Mouse (Mus musculus) spleen, adult 2 months (tissue): ENCODE results near the gene Tmed11. TPM values are rescaled to one million over a fixed set of nuclear protein-coding genes. Genes with fewer than 3 reads are reported as not detected.
"Not testable (repeated sequence)": the region's sequence is repeated elsewhere in the genome, so short reads cannot be mapped to it uniquely, and the experiment has no call there.

Experiments used
- DNase-seq, 2 experiments: peaks; one replicate each; pipeline versions ENCODE4 v3.0.0 to v3.0.0-alpha.2; 2012 to 2021; ENCODE audit warnings: low spot score in 2 of 2, low read depth in 1 of 2
- H3K27ac ChIP-seq: fragments of 200-500 bp; 2 replicates; pipeline ENCODE4 v1.5.1; 2012; ENCODE audit warnings: low read length, inconsistent platforms; ENCODE audit not compliant: insufficient read depth
- H3K27me3 ChIP-seq: fragments of 200-500 bp; 2 replicates; pipeline ENCODE4 v1.6.1; 2012; ENCODE audit warnings: mild to moderate bottlenecking, moderate library complexity, low read length, inconsistent platforms; ENCODE audit not compliant: control insufficient read depth, insufficient read depth
- H3K36me3 ChIP-seq: fragments of 200-500 bp; 2 replicates; pipeline ENCODE4 v1.6.1; 2012; ENCODE audit warnings: mild to moderate bottlenecking, low read length, inconsistent platforms; ENCODE audit not compliant: control insufficient read depth, insufficient read depth
- H3K4me1 ChIP-seq: fragments of 200-500 bp; 2 replicates; pipeline ENCODE4 v1.6.1; 2011; ENCODE audit warnings: inconsistent platforms; ENCODE audit not compliant: control insufficient read depth, insufficient read depth, insufficient read length
- H3K4me3 ChIP-seq: fragments of 200-500 bp; 2 replicates; pipeline ENCODE4 v1.5.1; 2011; ENCODE audit warnings: mild to moderate bottlenecking, inconsistent platforms; ENCODE audit not compliant: insufficient read depth, insufficient read length; ENCODE audit errors: extremely low read depth
- CTCF ChIP-seq: fragments of 200-500 bp; IDR thresholded peaks from 2 replicates; pipeline ENCODE4 v1.5.1; 2011; ENCODE audit warnings: mild to moderate bottlenecking, inconsistent platforms; ENCODE audit not compliant: insufficient read depth, insufficient read length, insufficient replicate concordance; ENCODE audit errors: extremely low read depth
- POLR2A ChIP-seq: fragments of 200-500 bp; IDR thresholded peaks from 2 replicates; pipeline ENCODE4 v1.6.1; 2011; ENCODE audit warnings: low read depth, low read length, inconsistent platforms
- WGBS: fragments of 180-500 bp; shearing (Covaris S2); methylation state at CpG from one replicate; pipeline ENCODE4 v1.1.7; 2018; 5-methylcytosine and 5-hydroxymethylcytosine counted together
- polyA plus RNA-seq: library from polyadenylated mRNA; depleted of rRNA; stranded (reverse); fragments of >200 nt; gene quantifications from 2 replicates; pipeline ENCODE4 v1.2.3, GENCODE M21; 2012

Tmed11 gene
- polyA plus RNA-seq, 1 experiment, result 0.75 TPM

DNA sequence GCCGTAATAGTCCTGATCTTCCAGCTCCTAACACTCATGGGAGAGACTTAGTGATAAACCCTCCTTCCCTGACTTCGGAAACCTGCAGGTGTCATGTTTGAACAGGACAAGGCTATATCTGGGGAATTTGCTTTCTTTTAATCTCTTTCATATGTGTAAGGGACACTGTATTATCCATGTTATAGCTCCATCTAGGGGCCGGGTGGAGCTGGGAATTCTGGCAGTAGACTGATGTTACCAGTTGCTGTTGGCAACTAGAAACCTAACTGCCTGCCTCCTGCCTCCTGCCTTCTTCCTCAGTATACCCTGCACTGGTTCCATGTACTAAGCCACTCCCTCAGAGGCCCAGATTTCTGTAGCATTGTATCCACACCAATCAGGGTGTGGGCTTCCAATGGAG lies 36.8 kb downstream of the Tmed11 start:
- no peak for TF ChIP-seq CTCF
- no peak for TF ChIP-seq POLR2A
- Histone ChIP-seq H3K27ac (no peak overlapping the region), H3K36me3 (no peaks in the 10 kb centered on the region), H3K27me3 (no peaks in the 10 kb centered on the region), H3K4me3 (no peak overlapping the region), H3K4me1 (no peaks in the 10 kb centered on the region)
- 63% methylated on average over 3 of the region's 3 CpGs for WGBS
- no peak for DNase-seq

DNA sequence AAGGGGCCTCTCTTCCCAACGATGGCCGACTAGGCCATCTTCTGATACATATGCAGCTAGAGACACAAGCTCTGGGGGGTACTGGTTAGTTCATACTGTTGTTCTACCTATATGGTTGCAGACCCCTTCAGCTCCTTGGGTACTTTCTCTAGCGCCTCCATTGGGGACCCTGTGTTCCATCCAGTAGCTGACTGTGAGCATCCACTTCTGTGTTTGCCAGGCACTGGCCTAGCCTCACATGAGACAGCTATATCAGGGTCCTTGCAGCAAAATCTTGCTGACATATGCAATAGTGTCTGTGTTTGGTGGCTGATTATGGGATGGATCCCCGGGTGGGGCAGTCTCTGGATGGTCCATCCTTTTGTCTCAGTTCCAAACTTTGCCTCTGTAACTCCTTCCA lies 43.9 kb downstream of the Tmed11 start:
- H3K36me3 ChIP-seq, DNase-seq, H3K27ac ChIP-seq, H3K27me3 ChIP-seq, H3K4me3 ChIP-seq, H3K4me1 ChIP-seq: not testable (repeated sequence)
- 89% methylated on average over 4 of the region's 4 CpGs for WGBS

DNA sequence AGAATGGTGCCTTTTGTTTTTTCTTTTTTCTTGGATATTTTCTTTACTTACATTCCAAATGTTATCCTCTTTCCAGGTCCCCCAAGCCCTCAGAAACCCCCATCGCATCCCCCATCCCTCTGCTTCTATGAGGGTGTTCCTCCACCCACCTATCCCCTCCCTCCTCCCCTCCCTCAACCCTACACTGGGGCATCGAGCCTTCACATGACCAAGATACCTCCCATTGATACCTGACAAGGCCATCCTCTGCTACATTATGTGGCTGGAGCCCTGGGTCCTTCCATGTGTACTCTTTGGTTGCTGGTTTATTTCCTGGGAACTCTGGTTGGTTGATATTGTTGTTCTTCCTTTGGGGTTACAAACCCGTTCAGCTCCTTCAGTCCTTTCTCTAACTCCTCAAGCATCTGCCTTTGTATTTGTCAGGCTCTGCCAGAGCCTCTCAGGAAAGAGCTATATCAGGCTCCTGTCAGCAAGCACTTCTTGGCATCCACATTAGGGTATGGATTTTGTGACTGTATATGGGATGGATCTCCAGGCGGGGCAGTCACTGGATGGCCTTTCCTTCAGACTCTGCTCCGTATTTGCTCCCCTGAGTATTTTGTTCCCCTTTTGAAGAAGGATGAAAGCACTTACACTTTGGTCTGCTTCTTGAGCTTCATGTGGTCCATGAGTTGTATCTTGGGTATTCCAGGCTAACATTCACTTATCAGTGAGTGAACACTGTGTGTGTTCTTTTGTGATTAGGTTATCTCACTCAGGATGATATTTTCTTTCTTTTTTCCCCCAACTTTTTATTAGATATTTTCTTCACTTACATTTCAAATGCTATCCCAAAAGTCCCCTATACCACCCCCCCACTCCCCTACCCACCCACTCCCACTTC lies 44.6 kb downstream of the Tmed11 start:
- TF ChIP-seq POLR2A (no peak), CTCF (no peak)
- no peaks in the 10 kb centered on the region for H3K4me1 ChIP-seq
- no peaks in the 10 kb centered on the region for H3K27me3 ChIP-seq
- no peaks in the 10 kb centered on the region for H3K36me3 ChIP-seq
- WGBS, result 77% methylated on average over 5 of the region's 5 CpGs
- no peak for DNase-seq
- no peak overlapping the region for H3K27ac ChIP-seq
- no peak overlapping the region for H3K4me3 ChIP-seq

DNA sequence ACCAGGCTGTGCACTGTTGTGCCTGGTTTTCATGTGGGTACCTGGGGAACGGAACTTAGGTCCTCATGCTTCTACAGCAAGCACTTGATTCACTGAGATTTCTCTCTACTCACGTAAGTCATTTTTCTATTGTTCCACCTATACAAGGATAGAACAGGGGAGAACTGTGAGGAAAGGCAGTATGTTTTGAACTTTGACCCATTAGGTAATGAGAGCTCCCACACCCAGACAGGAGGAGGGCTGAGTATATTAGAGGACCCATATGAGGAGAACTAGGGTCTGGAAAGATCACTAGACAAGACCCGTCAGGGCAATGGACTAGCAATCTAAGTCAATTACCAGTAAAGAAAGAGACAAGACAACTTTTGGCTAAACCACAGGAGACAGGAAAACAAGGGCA lies 50.5 kb downstream of the Tmed11 start:
- WGBS, result 80% methylated on average over 3 of the region's 3 CpGs
- Histone ChIP-seq H3K27me3 (no peaks in the 10 kb centered on the region), H3K4me3 (no peak overlapping the region), H3K36me3 (no peaks in the 10 kb centered on the region), H3K27ac (no peak overlapping the region), H3K4me1 (no peaks in the 10 kb centered on the region)
- TF ChIP-seq POLR2A (no peak), CTCF (no peak)
- no peak for DNase-seq

DNA sequence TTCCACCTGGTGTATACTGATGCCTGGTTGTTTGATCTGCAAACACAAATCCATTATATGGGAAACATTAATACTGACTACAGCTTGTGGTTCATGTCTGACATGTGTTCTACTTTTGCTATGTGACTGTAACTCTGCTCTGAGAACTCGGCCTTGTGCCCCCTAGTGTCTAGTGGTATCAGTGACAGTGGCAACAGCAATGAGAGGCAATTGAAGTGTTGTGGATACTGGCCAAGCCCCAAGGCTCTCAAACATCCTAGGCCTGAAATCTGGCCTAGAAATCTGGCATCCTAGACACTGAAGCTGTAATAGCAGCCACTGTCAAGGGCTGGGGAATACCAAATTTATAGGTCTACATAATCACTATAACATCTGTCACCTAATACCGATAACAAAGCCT lies 51.3 kb downstream of the Tmed11 start:
- 62% methylated on average over 2 of the region's 2 CpGs for WGBS
- DNase-seq, result no peak

DNA sequence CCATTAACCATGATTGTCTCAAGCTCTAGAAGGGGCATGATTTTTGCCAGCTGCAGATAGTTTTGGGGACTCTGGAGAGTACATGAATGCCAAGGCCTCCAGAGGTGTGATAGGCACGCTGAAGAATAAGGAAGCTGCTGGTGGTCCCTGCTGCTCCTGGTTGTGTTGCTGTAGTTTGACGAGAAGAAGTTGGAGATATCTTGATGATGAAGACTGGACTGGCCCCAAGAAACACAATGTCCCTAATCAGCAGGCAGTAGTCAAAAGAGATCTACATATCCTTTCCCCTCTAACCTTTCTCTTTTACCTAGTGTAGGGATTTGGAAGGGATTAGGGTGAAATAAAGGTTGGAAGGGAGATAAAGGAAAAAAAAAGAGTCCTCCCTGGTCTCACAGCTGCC lies 52.6 kb downstream of the Tmed11 start:
- no peak for TF ChIP-seq POLR2A
- no peak for TF ChIP-seq CTCF
- H3K4me3 ChIP-seq, result no peak overlapping the region
- no peak for DNase-seq
- no peaks in the 10 kb centered on the region for H3K4me1 ChIP-seq
- H3K27ac ChIP-seq, result no peak overlapping the region
- 70% methylated on average over 2 of the region's 2 CpGs for WGBS
- H3K36me3 ChIP-seq, result no peaks in the 10 kb centered on the region
- no peaks in the 10 kb centered on the region for H3K27me3 ChIP-seq

More for the DNA sequence above, 51.3 kb downstream of the Tmed11 start:
- no peak overlapping the region for H3K4me3 ChIP-seq
- TF ChIP-seq CTCF (no peak), POLR2A (no peak)
- H3K27me3 ChIP-seq, result no peaks in the 10 kb centered on the region
- no peaks in the 10 kb centered on the region for H3K36me3 ChIP-seq
- no peaks in the 10 kb centered on the region for H3K4me1 ChIP-seq
- H3K27ac ChIP-seq, result no peak overlapping the region

DNA sequence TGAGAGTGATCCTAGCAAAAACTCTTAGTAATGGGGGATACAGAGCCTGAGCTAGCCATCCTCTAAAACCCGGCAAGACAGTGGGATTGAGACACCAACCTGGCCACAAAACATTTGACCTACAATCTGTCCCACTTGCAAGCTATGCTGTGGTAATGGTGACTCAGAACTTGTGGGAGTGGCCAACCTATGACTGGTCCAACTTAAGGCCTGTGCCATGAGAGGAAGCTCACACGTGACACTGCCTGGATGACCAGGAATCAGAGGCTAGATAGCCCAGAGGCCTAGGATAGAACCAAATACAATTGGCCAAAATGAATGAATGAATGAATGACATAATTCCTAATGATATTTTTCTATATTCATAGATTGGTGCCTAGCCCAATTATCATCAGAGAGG lies 53.3 kb downstream of the Tmed11 start:
- no peak overlapping the region for H3K27ac ChIP-seq
- no peaks in the 10 kb centered on the region for H3K27me3 ChIP-seq
- no peaks in the 10 kb centered on the region for H3K36me3 ChIP-seq
- no peak overlapping the region for H3K4me3 ChIP-seq
- TF ChIP-seq POLR2A, result no peak
- TF ChIP-seq CTCF, result no peak
- H3K4me1 ChIP-seq, result no peaks in the 10 kb centered on the region
- 70% methylated on average over 2 of the region's 2 CpGs for WGBS
- DNase-seq, result no peak
